Mouse (Mus musculus) layer of hippocampus, postnatal 25 days (tissue): ENCODE measurements at regions not wholly inside any gene's neighbourhood (a gene's known extent, or its start where the extent isn't known, plus 50 kb on each side); places are given as distances from the start of the nearest gene placed in this dataset.
"Not testable (repeated sequence)": the region's sequence is repeated elsewhere in the genome, so short reads cannot be mapped to it uniquely, and the experiment has no call there.

ENCODE experiments used
- DNase-seq, 2 experiments: peaks; one replicate each; pipeline ENCODE4 v3.0.0; 2022; ENCODE audit warnings: mixed read lengths in 2 of 2, low spot score in 1 of 2; ENCODE audit errors: extremely low spot score in 1 of 2

DNA sequence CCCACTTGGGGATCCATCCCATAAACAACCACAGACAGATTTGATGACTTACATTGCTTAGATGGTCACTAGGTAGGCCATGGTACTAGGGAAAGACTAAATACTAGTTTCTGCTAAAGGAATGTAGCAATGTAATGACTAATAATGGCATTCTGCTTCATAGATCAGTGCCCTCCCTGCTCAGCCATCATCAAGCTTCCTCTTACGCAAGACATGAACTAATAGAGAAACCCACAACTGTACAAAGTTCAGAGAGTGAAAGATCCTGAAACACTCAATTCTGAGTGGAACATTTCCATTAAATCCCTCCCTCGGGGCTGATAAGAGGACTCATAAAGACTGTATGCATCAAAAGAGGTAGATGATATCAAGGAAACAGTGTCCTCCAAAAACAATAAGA lies 198.4 kb upstream of the Speer4f2 start:
- DNase-seq: no peak

DNA sequence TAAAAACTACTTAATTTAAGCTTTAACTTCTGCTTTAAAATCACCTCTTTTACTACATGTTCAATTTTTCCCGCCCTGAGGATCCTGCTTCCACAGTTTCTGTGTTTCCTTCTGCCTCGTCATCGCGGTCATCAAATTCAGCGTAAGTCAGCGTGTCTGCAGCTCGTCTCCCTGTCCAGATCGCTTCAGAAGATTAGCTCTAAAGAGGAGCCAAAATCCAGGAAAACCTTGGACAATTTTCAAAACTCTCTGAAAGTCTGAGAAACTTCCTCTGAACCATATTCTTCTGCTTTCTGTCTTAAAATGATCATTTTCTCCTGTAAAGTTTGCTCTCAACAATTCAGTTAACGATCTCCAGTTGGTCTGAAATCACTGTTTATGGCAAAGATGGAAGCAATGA lies 196.2 kb upstream of the Speer4f2 start:
- no peak for DNase-seq

GRCm38 (mm10) chr5:17208554-17209283 lies 164.3 kb upstream of the Speer4f2 start:
- no peak for DNase-seq

DNA sequence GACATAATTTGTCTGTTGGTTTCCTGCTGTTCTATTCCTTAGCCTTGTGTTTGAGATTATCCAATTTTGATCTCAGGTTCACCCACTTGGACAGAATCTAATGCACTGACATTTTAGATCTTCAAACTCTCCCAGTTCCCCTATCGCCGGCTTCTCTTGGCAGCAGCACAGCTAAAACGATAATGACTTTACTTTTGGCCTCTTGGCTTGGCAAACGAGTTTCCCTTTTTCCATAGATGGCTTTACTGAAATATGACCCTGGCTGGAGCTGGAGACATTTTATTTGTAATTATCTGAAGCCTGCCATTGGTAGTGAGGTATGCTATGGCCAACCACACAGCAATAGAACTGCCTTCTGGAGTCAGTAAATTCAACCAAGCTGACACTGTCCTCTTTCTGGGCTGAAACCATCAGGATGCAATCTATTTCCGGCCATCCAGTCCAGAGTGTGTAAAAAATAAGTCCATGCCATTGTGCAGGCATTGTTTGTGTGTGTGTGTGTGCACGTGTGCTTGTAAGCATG lies 162.2 kb upstream of the Speer4f2 start:
- no peak for DNase-seq

GRCm38 (mm10) chr5:17223542-17223941 lies 149.4 kb upstream of the Speer4f2 start:
- DNase-seq: not testable (repeated sequence)

DNA sequence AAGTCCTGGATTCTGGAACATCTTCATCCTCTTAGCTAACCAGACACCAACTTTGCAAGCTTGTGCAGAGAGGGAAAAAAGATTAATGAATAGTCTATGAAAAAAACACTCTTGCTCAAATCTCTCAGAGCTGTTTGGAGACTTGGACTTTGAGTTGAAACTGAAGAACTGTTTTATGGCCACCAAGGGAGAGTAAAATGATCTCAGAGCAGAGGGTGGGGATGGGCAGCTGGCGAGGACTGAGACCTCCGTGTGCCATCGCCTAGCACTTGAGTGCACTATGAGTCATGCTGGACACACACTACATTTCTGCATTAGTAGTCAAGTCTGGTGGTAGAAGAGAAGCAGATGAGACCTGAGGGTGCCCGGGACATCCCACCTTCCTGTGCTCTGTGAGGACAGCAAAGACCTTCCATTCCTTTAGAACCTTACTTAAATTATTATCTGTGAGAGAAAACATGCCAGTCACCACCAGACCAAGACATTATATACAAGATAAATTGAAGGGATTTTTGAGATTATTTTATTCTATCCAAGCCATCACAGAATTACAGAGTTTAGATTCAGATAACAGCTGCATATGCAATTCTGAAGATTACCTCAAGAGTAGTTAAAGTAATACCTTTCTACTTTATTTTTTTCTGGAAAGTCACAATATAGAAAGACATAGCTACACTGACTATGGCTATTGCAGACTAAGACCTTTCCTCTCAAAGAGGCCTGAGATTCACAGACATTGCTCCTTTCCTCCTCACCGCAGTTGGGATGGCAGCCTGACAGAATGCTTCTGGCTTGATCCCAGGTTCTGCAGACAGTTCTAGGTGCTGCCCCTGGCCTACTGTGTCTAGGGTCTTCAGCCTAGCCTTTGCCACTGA lies 125.0 kb upstream of the Speer4f2 start:
- no peak for DNase-seq

GRCm38 (mm10) chr5:17260541-17261325 lies 112.2 kb upstream of the Speer4f2 start:
- no peak for DNase-seq

GRCm38 (mm10) chr5:17262126-17262525 lies 110.9 kb upstream of the Speer4f2 start:
- no peak for DNase-seq

GRCm38 (mm10) chr5:17271153-17271552 lies 101.8 kb upstream of the Speer4f2 start:
- DNase-seq: no peak

DNA sequence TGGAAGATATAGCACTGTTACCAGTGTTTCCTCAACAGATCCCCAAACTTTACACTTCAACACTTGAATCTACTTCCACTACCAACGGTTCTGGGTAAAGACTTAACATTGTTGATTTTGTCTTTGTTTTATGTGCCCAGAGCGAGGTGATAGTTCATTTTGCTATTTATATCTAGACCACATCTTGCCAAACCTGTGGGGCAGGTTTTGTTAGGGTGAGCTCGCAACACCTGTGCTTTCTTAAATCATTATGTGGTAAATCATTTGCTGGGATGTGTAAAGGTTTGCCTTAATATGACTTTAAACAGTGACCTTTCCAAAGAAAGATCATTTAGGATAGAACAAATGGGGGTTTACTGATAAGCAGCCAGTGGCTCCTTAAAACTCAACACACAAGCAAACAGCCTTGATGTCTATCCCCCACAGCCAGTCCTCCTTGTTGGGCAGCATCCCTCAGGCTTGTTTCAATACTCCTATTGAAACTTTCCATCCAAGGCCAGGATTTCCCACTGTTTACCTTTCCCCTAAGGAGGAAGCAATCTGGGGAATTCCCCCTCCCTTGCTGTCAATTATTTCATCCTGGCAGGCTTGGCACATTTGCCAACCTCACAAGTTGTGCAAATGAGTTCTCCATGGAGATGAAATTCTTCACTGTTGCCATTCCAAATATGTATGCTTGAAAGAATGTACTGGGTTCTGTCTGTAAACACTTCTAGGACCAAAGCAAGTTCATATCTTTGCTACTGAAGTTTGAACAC lies 101.1 kb upstream of the Speer4f2 start:
- DNase-seq: no peak

DNA sequence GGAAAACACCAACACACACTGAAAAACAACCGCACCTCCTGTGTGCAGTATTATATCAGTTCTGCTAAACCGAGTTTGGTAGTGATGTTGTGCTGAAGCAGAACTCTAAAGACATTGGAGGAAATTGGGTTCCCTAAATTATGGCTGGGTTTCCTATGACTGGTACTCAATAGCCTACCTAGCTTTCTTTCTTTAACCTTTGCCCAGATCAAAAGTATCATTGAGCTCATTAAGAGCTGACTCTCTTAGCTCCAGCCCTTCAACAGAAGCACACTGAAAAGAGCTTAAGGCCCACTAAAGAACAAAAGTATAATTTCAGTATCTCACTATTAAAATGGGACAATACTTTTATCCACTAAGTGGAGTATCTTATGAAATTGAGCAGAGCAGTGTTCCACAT lies 97.6 kb upstream of the Speer4f2 start:
- no peak for DNase-seq

DNA sequence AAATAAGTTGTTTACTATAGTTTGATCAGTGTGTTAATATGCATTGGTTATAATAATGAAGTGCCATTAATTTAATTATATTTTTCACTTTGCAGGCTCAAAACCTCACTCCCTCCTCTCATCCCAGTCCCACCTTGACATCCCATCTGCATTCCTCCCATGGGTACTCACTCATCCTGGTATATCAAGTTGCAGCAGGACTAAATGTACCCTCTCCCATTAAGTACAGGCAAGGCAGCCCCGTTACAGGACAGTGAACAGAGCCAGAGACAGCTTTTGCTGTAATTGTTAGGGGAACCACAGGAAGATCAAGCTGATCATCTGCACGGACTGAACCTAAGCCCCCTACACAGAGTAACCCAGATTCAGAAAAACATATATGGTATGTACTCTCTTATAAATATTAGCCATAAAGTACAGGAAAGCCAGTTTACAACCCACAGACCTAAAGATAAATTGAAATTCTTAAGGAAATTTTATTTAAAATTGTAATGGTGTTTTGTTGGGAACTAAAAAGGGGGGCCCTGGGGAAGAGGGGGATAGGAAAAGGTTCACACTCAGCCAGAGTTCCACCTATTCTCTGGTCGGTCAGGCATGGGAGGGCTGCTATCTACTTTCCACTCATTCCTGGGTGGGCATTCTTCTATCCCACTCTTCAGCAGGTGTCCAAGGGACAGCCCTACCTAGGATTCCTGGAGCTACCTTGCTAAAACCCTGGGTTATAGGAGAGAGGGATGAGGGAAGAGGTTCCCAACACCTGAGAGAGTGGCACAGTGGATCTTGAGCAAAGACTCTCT lies 96.0 kb upstream of the Speer4f2 start:
- DNase-seq: no peak

DNA sequence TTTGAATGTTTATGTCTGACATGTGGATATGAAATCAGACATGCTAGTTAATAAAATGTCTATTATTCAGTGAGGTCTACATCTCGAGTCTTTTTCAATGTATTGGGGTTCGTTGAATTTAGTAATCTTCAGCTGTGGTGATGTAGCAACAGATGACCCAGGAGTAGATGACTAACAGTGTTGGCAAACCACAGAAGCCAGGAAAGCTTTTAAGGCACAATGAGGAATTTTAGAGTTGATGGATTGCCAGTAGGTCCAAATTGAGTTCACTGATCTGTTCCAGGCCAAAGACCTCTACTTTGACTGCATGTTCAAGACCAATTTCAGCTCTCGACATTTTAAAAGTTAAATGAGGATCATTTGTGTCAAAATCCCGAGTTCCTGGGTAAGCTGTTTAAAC lies 92.8 kb upstream of the Speer4f2 start:
- no peak for DNase-seq

- DNase-seq: no peak
These were observed 92.0 kb upstream of the Speer4f2 start for GRCm38 (mm10) chr5:17280951-17281350.

GRCm38 (mm10) chr5:17289028-17289427 lies 84.0 kb upstream of the Speer4f2 start:
- no peak for DNase-seq

DNA sequence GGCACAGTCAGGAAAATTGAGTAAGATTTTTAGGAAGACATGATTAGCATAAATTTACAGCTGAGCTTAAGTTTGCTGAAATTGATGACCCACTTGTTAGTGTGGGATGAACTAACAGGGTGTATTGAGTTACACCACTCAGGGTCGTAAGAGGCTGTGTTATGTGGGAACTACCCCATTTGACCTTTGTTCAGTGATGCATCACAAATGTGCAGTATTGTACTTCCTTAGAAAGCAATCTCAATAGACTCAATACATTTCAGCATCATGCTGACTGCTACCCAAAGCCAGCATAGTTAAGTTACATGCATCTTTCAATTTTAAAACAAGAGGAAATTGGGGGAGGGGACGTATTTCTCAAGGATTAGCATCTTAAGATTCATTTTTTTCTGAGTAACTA lies 80.4 kb upstream of the Speer4f2 start:
- no peak for DNase-seq

GRCm38 (mm10) chr5:17296571-17297035 lies 76.4 kb upstream of the Speer4f2 start:
- no peak for DNase-seq

GRCm38 (mm10) chr5:17299846-17300245 lies 73.1 kb upstream of the Speer4f2 start:
- no peak for DNase-seq

- DNase-seq: no peak
These were observed 51.5 kb upstream of the Speer4f2 start for GRCm38 (mm10) chr5:17321501-17321900.
